Mouse (Mus musculus): ENCODE data around the gene 9530068E07Rik.

DNA sequence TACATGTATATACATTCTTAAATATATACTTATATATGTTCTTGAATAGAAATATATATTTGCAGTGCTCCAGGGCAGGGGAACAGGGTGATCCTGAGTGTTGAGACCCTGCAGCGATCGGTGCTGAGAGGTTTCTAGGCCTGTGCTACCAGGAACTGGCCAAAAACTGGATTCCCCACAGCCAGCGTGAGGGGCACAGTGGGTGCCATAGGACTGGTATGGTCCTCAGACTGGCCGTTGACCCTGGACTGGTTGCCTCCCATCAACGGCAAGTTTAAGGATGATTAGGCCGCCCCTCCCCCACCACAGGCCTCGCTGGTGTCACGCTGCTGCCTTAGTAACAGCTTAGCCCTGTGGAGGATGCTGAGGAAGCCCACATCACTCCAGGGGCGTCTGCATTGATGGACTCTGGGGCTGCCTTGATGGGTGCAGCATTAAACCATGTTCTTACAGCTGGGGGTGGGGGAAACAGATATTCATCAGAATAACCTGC lies 9.0 kb downstream of the 9530068E07Rik start:
- TF ChIP-seq GATA1 (IDR thresholded peaks at IDR 0.05; ENCODE audit: low read length) (no peak), TAL1 (IDR thresholded peaks at IDR 0.05; ENCODE audit: low read length) (no peak)

All from erythroblast, embryonic 14.5 days (primary cell).